Mouse (Mus musculus) MEL (cell line): ENCODE measurements around the gene Slc26a10. TPM values are rescaled to one million over a fixed set of nuclear protein-coding genes. Genes with fewer than 3 reads are reported as not detected.

ENCODE experiments used
- DNase-seq: peaks from one replicate; pipeline ENCODE4 v3.0.0; 2011; ENCODE audit warnings: low read depth, low spot score
- H3K27ac ChIP-seq: 2 replicates; pipeline ENCODE4 v1.5.1; 2012; ENCODE audit warnings: low read depth, mild to moderate bottlenecking, control low read depth, low read length, moderate library complexity; ENCODE audit not compliant: control insufficient read depth
- H3K27me3 ChIP-seq, 2 experiments: fragments of 150-350 bp in 1 of 2; sonication (generic) in 1 of 2; 2 replicates each; pipeline ENCODE4 v1.6.1; 2012; ENCODE audit warnings: low read length in 2 of 2, mild to moderate bottlenecking in 2 of 2, improper control_type of control experiment in 1 of 2, moderate library complexity in 1 of 2; ENCODE audit not compliant: insufficient read depth in 2 of 2, control insufficient read depth in 1 of 2
- H3K36me3 ChIP-seq, 2 experiments: 2 replicates each; pipeline ENCODE4 v1.6.1; 2012 to 2014; ENCODE audit warnings: low read length in 2 of 2, improper control_type of control experiment in 1 of 2, inconsistent platforms in 1 of 2, mild to moderate bottlenecking in 1 of 2; ENCODE audit not compliant: insufficient read depth in 2 of 2, control insufficient read depth in 1 of 2
- H3K4me1 ChIP-seq, 2 experiments: fragments of 150-350 bp in 1 of 2; sonication (generic) in 1 of 2; 2 replicates each; pipeline ENCODE4 v1.6.1; 2012; ENCODE audit warnings: low read length in 2 of 2, improper control_type of control experiment in 1 of 2, mild to moderate bottlenecking in 1 of 2; ENCODE audit not compliant: insufficient read depth in 2 of 2, control insufficient read depth in 1 of 2
- H3K4me3 ChIP-seq, 2 experiments: fragments of 150-350 bp in 1 of 2; sonication (generic) in 1 of 2; 2 replicates each; pipeline ENCODE4 v1.5.1; 2012; ENCODE audit warnings: low read depth in 2 of 2, low read length in 2 of 2, mild to moderate bottlenecking in 2 of 2, moderate library complexity in 2 of 2, control low read depth in 1 of 2, improper control_type of control experiment in 1 of 2; ENCODE audit not compliant: control insufficient read depth in 1 of 2, insufficient read depth in 1 of 2
- H3K79me2 ChIP-seq: 2 replicates; pipeline ENCODE4 v1.6.1; 2012; ENCODE audit warnings: mild to moderate bottlenecking, low read length, moderate library complexity; ENCODE audit not compliant: control insufficient read depth, poor library complexity, insufficient read depth
- H3K9ac ChIP-seq: 2 replicates; pipeline ENCODE4 v1.6.1; 2012; ENCODE audit warnings: low read depth, mild to moderate bottlenecking, control low read depth, low read length, moderate library complexity; ENCODE audit not compliant: control insufficient read depth, poor library complexity, severe bottlenecking
- H3K9me3 ChIP-seq: fragments of 150-350 bp; sonication (generic); replicated peaks from 2 replicates; pipeline ENCODE4 v1.6.1; 2012; ENCODE audit warnings: mild to moderate bottlenecking, low read length, improper control_type of control experiment, moderate library complexity; ENCODE audit not compliant: insufficient read depth
- CHD1 ChIP-seq: IDR thresholded peaks from 2 replicates; pipeline ENCODE4 v1.6.1; 2012; ENCODE audit warnings: low read depth, mild to moderate bottlenecking, inconsistent platforms, low read length, improper control_type of control experiment
- E2F4 ChIP-seq: IDR thresholded peaks from 2 replicates; pipeline ENCODE4 v1.6.1; 2011; ENCODE audit warnings: low read depth, low read length, improper control_type of control experiment, borderline replicate concordance
- ELF1 ChIP-seq: IDR thresholded peaks from 2 replicates; pipeline ENCODE4 v1.6.1; 2014; ENCODE audit warnings: low read depth, mild to moderate bottlenecking, inconsistent platforms, low read length, improper control_type of control experiment, moderate library complexity
- EP300 ChIP-seq, 2 experiments: IDR thresholded peaks; 2 replicates each; pipeline ENCODE4 v1.6.1; 2011; ENCODE audit warnings: improper control_type of control experiment in 2 of 2, low read length in 2 of 2, low read depth in 1 of 2, mild to moderate bottlenecking in 1 of 2
- ETS1 ChIP-seq: IDR thresholded peaks from 2 replicates; pipeline ENCODE4 v1.6.1; 2012; ENCODE audit warnings: low read depth, mild to moderate bottlenecking, inconsistent platforms, low read length, improper control_type of control experiment, moderate library complexity
- GATA1 ChIP-seq: IDR thresholded peaks from 2 replicates; pipeline ENCODE4 v1.6.1; 2011; ENCODE audit warnings: low read depth, low read length, improper control_type of control experiment
- HCFC1 ChIP-seq: IDR thresholded peaks from 2 replicates; pipeline ENCODE4 v1.6.1; 2012; ENCODE audit warnings: low read depth, mild to moderate bottlenecking, inconsistent platforms, low read length, improper control_type of control experiment, moderate library complexity
- MAX ChIP-seq: IDR thresholded peaks from 2 replicates; pipeline ENCODE4 v1.6.1; 2011; ENCODE audit warnings: low read length, improper control_type of control experiment
- MAZ ChIP-seq: IDR thresholded peaks from 2 replicates; pipeline ENCODE4 v1.6.1; 2012; ENCODE audit warnings: low read depth, mild to moderate bottlenecking, inconsistent platforms, low read length, improper control_type of control experiment
- MXI1 ChIP-seq: IDR thresholded peaks from 2 replicates; pipeline ENCODE4 v1.6.1; 2011; ENCODE audit warnings: mild to moderate bottlenecking, low read depth, low read length, improper control_type of control experiment
- MYC ChIP-seq: IDR thresholded peaks from 2 replicates; pipeline ENCODE4 v1.6.1; 2011; ENCODE audit warnings: low read depth, mild to moderate bottlenecking, low read length, improper control_type of control experiment, moderate library complexity
- NELFE ChIP-seq: IDR thresholded peaks from 2 replicates; pipeline ENCODE4 v1.6.1; 2011; ENCODE audit warnings: low read depth, low read length, improper control_type of control experiment
- POLR2A ChIP-seq, 2 experiments: IDR thresholded peaks; 2 replicates each; pipeline ENCODE4 v1.6.1; 2011 to 2012; ENCODE audit warnings: low read length in 2 of 2, mild to moderate bottlenecking in 2 of 2, control low read depth in 1 of 2, improper control_type of control experiment in 1 of 2, low read depth in 1 of 2, moderate library complexity in 1 of 2; ENCODE audit not compliant: control insufficient read depth in 1 of 2, insufficient read depth in 1 of 2, poor library complexity in 1 of 2
- POLR2AphosphoS2 ChIP-seq: IDR thresholded peaks from 2 replicates; pipeline ENCODE4 v1.6.1; 2011; ENCODE audit warnings: low read length, improper control_type of control experiment
- POLR2AphosphoS5 ChIP-seq: IDR thresholded peaks from 2 replicates; pipeline ENCODE4 v1.6.1; 2012; ENCODE audit warnings: low read depth, borderline replicate concordance, mild to moderate bottlenecking, inconsistent platforms, low read length, moderate library complexity, mixed read lengths
- RAD21 ChIP-seq: IDR thresholded peaks from 2 replicates; pipeline ENCODE4 v1.6.1; 2011; ENCODE audit warnings: mild to moderate bottlenecking, low read depth, low read length, improper control_type of control experiment
- RCOR1 ChIP-seq: IDR thresholded peaks from 2 replicates; pipeline ENCODE4 v1.6.1; 2012; ENCODE audit warnings: low read depth, mild to moderate bottlenecking, inconsistent platforms, low read length, improper control_type of control experiment
- SIN3A ChIP-seq: IDR thresholded peaks from 2 replicates; pipeline ENCODE4 v1.6.1; 2012; ENCODE audit warnings: low read length, improper control_type of control experiment, inconsistent platforms
- TAL1 ChIP-seq: IDR thresholded peaks from 2 replicates; pipeline ENCODE4 v1.6.1; 2012; ENCODE audit warnings: mild to moderate bottlenecking, inconsistent platforms, low read length, moderate library complexity, mixed read lengths
- TBP ChIP-seq: IDR thresholded peaks from 2 replicates; pipeline ENCODE4 v1.8.0; 2011; ENCODE audit warnings: low read depth, low read length, improper control_type of control experiment
- USF1 ChIP-seq: IDR thresholded peaks from 2 replicates; pipeline ENCODE4 v1.6.1; 2014; ENCODE audit warnings: low read depth, mild to moderate bottlenecking, inconsistent platforms, low read length, improper control_type of control experiment, moderate library complexity
- ZC3H11A ChIP-seq: IDR thresholded peaks from 2 replicates; pipeline ENCODE4 v1.6.1; 2012; ENCODE audit warnings: low read depth, mild to moderate bottlenecking, inconsistent platforms, low read length, improper control_type of control experiment
- ZKSCAN1 ChIP-seq: IDR thresholded peaks from 2 replicates; pipeline ENCODE4 v1.6.1; 2012; ENCODE audit warnings: low read depth, mild to moderate bottlenecking, inconsistent platforms, low read length, improper control_type of control experiment, moderate library complexity
- ZNF384 ChIP-seq: IDR thresholded peaks from 2 replicates; pipeline ENCODE4 v1.6.1; 2012; ENCODE audit warnings: low read depth, mild to moderate bottlenecking, inconsistent platforms, low read length, improper control_type of control experiment
- polyA plus RNA-seq, 2 experiments: library from polyadenylated mRNA; stranded (reverse) in 1 of 2; unstranded in 1 of 2; fragments of >175 nt in 1 of 2; fragments of >200 nt in 1 of 2; gene quantifications; 2 replicates each; pipeline versions ENCODE4 v1.2.1 to v1.2.4; 2012; ENCODE audit warnings: low replicate concordance in 2 of 2, low read depth in 1 of 2; ENCODE audit not compliant: insufficient read length in 2 of 2, insufficient read depth in 1 of 2, missing spikeins in 1 of 2
- total RNA-seq: library from RNA; depleted of rRNA; stranded (reverse); fragments of 300-350 nt; gene quantifications from 2 replicates; pipeline ENCODE4 v1.2.3, GENCODE M21; 2012

Gene Slc26a10
- total and polyA plus RNA-seq, 3 experiments = 1.1 to 1.3 TPM; not detected in 1

- no peak for TF ChIP-seq ZKSCAN1
- peak; percentile 88 for TF ChIP-seq USF1
- TF ChIP-seq POLR2AphosphoS5 = no peak
- no peak for TF ChIP-seq CHD1
- no peak for TF ChIP-seq TAL1
- no peak for TF ChIP-seq MAX
Observed at GRCm38 (mm10) chr10:127195328-127196129, 15.1 kb upstream of the Slc26a10 start, which contains the start of gene Dtx3 (continued).

- Histone ChIP-seq H3K27me3 (no peaks in the 10 kb centered on the region), H3K27ac (peak overlapping the region; percentile 88), H3K79me2 (peaks cover 5% of the 10 kb centered on the region; the same call in 1 of the 2 replicates), H3K9me3 (no peaks in the 10 kb centered on the region), H3K9ac (peak overlapping the region; percentile 90), H3K4me3 (peak overlapping the region; percentile 76 to 83), H3K4me1 (peaks cover 4 to 29% of the 10 kb centered on the region in 2 experiments; a peak in 3 of 4 replicates), H3K36me3 (peaks cover 0 to 30% of the 10 kb centered on the region in 2 experiments; a peak in 2 of 4 replicates)
- no peak for TF ChIP-seq RAD21
- TF ChIP-seq POLR2AphosphoS2 = no peak
- no peak for TF ChIP-seq ZC3H11A
- TF ChIP-seq POLR2A (IDR thresholded peaks at IDR 0.05; ENCODE audit: control insufficient read depth in 1 of 2, insufficient read depth in 1 of 2, low read depth in 1 of 2, low read length in 2 of 2, poor library complexity in 1 of 2) = peak in 1 of 2 experiments; percentile 49; a peak in 2 of 4 replicates
- peak; percentile 72 for TF ChIP-seq SIN3A
- no peak for TF ChIP-seq MAX
- peak; percentile 83 for TF ChIP-seq RCOR1
- no peak for TF ChIP-seq USF1
- TF ChIP-seq HCFC1 = peak; percentile 47; the same call in 1 of the 2 replicates
- peak; percentile 36 to 44; a peak in 2 of 4 replicates for TF ChIP-seq EP300 (IDR thresholded peaks at IDR 0.05; ENCODE audit: low read depth in 1 of 2, low read length in 2 of 2)
- no peak for TF ChIP-seq MYC
- TF ChIP-seq ZNF384 = peak; percentile 97
- TF ChIP-seq MXI1 = peak; percentile 63; the same call in 1 of the 2 replicates
- peak; percentile 66; the same call in 1 of the 2 replicates for TF ChIP-seq ETS1
- TF ChIP-seq E2F4 = no peak
- TF ChIP-seq MAZ = peak; percentile 73
- TF ChIP-seq ELF1 = no peak
- 0 out of 2 replicates have a peak, but pooled peaks have one; percentile 41 for TF ChIP-seq TBP
- TF ChIP-seq GATA1 = peak; percentile 92
- TF ChIP-seq NELFE = no peak
- TF ChIP-seq CHD1 = 0 out of 2 replicates have a peak, but pooled peaks have one; percentile 59
- DNase-seq = peak; percentile 84
Observed at GRCm38 (mm10) chr10:127194428-127195327, 14.2 kb upstream of the Slc26a10 start.
